Mouse (Mus musculus): Measurements from ENCODE around the gene Acp2.
A peak's percentile ranks its signal among the peaks of the same experiment; 100 is the strongest.

Gene Acp2

GRCm38 (mm10) chr2:91202222-91202971 lies at the start of gene Acp2, which contains the start of gene Nr1h3:
TSS of gene Acp2 (plus strand) at chr2:91202885.
TSS of gene Nr1h3 (minus strand) at chr2:91202834.
- peak; percentile 85 for ATAC-seq (ENCODE audit: low TSS enrichment)

GRCm38 (mm10) chr2:91152885-91153377 lies 49.8 kb upstream of the Acp2 start:
- no peak for ATAC-seq (ENCODE audit: low TSS enrichment)

DNA sequence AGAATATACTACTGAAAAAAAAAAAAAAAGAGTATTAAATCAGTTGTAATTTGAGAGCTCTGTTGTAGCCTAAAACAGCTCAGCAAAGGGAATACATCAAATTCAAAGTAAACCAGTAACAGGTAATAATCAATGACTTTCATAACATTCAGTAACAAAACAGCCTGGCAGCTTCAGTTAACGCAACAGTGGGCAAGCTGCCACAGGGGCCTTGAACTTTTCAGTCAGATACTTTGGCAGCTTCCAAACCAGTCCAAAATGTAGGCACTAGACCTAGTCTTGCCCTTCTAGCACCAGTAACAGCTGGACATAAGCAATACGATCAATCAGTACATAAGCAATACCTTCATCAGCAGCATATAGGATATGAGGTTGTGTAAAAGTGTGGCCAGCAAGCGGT lies 48.6 kb upstream of the Acp2 start:
- ATAC-seq (ENCODE audit: low TSS enrichment), result no peak

GRCm38 (mm10) chr2:91157002-91157752 lies 45.5 kb upstream of the Acp2 start:
- no peak for ATAC-seq (ENCODE audit: low TSS enrichment)

GRCm38 (mm10) chr2:91160591-91160990 lies 42.1 kb upstream of the Acp2 start:
- ATAC-seq (ENCODE audit: low TSS enrichment), result no peak

GRCm38 (mm10) chr2:91162952-91163351 lies 39.7 kb upstream of the Acp2 start:
- ATAC-seq (ENCODE audit: low TSS enrichment), result no peak

DNA sequence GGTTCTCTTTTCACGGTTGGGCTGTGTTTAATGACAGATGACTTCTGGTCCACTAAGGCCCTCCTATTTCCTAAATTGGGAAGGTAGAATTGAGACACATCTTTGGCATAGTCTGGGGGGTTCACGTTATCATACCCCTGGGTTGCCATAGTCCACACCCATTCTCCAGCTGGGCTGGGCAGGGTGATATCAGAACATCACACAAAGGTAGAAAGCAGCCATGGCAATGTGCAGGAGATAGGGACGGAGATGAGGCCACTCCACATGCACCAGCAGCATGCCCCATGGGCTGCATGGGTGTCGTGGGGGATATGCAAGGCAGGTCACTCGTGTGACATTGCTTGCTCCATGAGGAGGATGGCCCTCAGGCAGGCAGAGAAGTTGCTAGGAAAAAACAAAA lies 39.2 kb upstream of the Acp2 start:
- ATAC-seq (ENCODE audit: low TSS enrichment), result no peak

GRCm38 (mm10) chr2:91164991-91165390 lies 37.7 kb upstream of the Acp2 start:
- ATAC-seq (ENCODE audit: low TSS enrichment), result peak; percentile 47; the same call in 1 of the 2 replicates

- ATAC-seq (ENCODE audit: low TSS enrichment), result no peak
Measured at GRCm38 (mm10) chr2:91167629-91168028, 35.1 kb upstream of the Acp2 start.

GRCm38 (mm10) chr2:91169587-91170322 lies 32.9 kb upstream of the Acp2 start:
- no peak for ATAC-seq (ENCODE audit: low TSS enrichment)

DNA sequence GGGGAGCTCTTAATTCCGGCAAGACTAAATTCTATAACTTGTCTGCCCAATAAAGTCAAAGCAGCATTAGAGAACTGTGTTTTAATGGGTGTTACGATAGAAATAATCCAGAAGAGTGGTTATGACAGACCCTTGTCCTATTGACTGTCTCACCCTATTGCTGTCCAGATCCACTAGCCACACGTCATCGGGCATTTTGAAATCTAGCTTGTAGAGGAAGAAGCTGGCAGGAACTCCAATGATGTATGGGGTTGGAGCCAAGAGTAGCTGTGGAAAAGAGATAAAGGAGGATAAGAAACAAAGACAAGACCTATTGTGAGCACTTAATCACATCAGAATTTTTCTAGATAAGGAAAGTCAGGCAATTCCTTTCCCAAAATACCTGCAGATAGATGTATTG lies 27.2 kb upstream of the Acp2 start:
- ATAC-seq (ENCODE audit: low TSS enrichment), result no peak

GRCm38 (mm10) chr2:91176234-91176633 lies 26.5 kb upstream of the Acp2 start:
- no peak for ATAC-seq (ENCODE audit: low TSS enrichment)

DNA sequence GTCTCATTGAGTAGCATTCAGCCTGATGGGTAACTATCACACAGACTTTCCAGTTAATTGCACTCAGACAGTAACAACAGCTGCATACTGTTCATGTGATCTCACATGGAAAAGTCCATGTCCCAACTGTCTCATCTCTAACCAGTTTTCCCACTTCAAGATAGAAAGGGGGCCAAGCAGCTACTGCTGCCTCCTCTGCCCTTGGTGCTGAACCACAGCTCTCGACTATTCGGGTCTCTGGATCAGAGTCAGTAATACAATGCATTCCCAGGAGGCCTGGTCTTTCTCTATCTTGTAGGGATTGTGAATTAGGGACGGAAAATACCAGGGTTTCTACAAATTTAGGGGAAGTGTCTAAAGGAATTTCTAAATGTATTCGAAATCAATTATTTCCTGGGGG lies 22.9 kb upstream of the Acp2 start:
- no peak for ATAC-seq (ENCODE audit: low TSS enrichment)

GRCm38 (mm10) chr2:91180706-91181105 lies 22.0 kb upstream of the Acp2 start:
- ATAC-seq (ENCODE audit: low TSS enrichment), result no peak

DNA sequence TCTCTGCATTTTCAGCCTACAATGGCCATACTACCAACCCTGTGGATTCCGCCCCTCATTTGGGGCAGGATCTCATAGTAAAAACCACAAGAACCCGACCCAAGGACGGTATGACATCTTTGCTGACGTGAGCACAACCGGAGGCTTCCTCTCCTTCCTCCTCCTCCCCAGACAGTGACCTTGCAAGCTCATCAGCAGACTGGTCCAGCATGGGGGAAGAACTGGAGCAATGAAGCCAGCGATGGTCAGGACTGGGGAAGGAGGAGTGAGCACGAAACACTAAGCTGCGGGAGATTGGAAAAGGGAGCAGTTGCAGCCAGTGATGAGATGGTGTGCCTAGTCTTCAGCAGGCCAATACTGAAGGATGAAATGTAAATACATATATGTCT lies 20.7 kb upstream of the Acp2 start:
- peak; percentile 8 for ATAC-seq (ENCODE audit: low TSS enrichment)

GRCm38 (mm10) chr2:91182405-91183147 lies 20.1 kb upstream of the Acp2 start:
- peak; percentile 76 for ATAC-seq (ENCODE audit: low TSS enrichment)

GRCm38 (mm10) chr2:91183148-91183513 lies 19.6 kb upstream of the Acp2 start:
- peak; percentile 80 for ATAC-seq (ENCODE audit: low TSS enrichment)

DNA sequence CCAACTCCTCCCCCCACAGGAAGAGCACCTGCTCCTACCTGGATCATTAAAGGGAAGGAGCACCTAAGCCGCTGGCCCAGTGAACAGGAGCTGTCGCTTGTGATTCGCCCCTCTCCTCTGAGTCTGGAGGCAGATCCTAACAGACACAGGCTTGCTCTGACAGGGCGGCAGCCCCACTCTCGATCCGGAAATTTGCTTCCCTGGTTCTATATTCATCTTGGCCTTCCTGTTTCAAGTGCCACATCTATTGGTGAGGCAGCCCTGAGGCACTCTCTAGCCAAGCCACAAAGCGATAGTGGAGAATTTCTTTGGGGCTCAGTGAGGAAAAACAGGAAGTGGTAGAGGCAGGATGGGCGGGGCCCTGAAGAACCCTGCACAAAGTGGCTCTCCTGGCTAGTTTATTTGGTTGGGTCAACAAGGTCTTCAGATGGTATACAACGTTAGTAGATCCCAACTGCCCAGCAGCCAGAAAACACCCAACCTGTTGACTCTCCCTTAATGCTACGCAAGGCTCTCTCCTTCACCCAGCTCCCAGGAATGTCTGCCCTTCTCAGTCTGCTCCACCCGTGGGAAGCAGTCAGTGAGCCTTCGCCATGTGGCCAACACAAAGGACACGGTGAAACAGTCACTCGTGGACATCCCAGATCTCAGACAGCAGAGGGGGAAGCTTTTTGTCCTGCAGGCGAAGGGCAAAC lies 18.8 kb upstream of the Acp2 start, which contains the start of gene Madd:
Gene Madd, minus strand, starts transcription at position 127 of the 695 bp plus-strand sequence.
- ATAC-seq (ENCODE audit: low TSS enrichment), result no peak

GRCm38 (mm10) chr2:91186208-91186607 lies 16.5 kb upstream of the Acp2 start:
- ATAC-seq (ENCODE audit: low TSS enrichment), result no peak

DNA sequence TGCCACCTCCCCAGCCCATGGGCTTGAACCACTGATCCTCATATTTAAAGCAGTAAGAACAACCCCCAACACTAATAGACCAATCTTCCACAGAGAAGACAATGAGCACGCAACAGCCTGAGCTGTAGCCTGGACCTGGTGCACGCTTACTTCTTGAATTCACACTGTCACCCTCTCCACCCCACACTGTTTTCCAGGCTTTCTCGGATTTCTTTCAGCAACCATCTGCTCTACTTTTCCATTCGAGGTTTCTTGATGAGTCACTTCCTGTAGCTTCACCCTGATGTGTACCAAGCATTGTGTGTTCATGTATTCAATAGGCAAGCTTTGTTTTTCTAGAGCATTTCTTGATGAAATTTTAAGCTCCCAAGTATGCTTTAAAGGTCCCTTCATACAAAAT lies 15.3 kb upstream of the Acp2 start:
- peak; percentile 64 for ATAC-seq (ENCODE audit: low TSS enrichment)

GRCm38 (mm10) chr2:91190501-91190900 lies 12.2 kb upstream of the Acp2 start:
- no peak for ATAC-seq (ENCODE audit: low TSS enrichment)
